Mouse (Mus musculus) myocyte (in vitro differentiated cells): Measurements from ENCODE around the gene Cwc25. TPM values are rescaled to one million over a fixed set of nuclear protein-coding genes. Genes with fewer than 3 reads are reported as not detected.

Source experiments
- H3K27me3 ChIP-seq: one replicate; pipeline ENCODE4 v1.6.1; 2011; ENCODE audit not compliant: control insufficient read depth, insufficient read depth, insufficient read length
- H3K36me3 ChIP-seq: one replicate; pipeline ENCODE4 v1.6.1; 2011; ENCODE audit not compliant: control insufficient read depth, insufficient read depth
- H3K4me2 ChIP-seq: one replicate; pipeline ENCODE4 v1.6.1; 2011; ENCODE audit warnings: low read depth, control low read depth
- H3K4me3 ChIP-seq: one replicate; pipeline ENCODE4 v1.5.1; 2011; ENCODE audit warnings: mild to moderate bottlenecking, control low read depth, moderate library complexity
- H3K79me2 ChIP-seq: one replicate; pipeline ENCODE4 v1.6.1; 2011; ENCODE audit not compliant: control insufficient read depth, insufficient read depth
- H3ac ChIP-seq: one replicate; pipeline ENCODE4 v1.6.1; 2011; ENCODE audit not compliant: control insufficient read depth, insufficient read length
- CEBPB ChIP-seq: IDR thresholded peaks from 2 replicates; pipeline ENCODE4 v1.6.1; 2011; ENCODE audit warnings: mild to moderate bottlenecking, moderate library complexity; ENCODE audit not compliant: poor library complexity, insufficient read depth, severe bottlenecking
- E2F4 ChIP-seq: IDR thresholded peaks from one replicate; pipeline ENCODE4 v1.6.1; 2011; ENCODE audit warnings: mild to moderate bottlenecking, control low read depth, moderate library complexity; ENCODE audit not compliant: insufficient read depth
- MAX ChIP-seq: IDR thresholded peaks from one replicate; pipeline ENCODE4 v1.6.1; 2011; ENCODE audit warnings: low read depth, mild to moderate bottlenecking, control low read depth
- MYOD1 ChIP-seq, 3 experiments: IDR thresholded peaks; one replicate each; pipeline ENCODE4 v1.6.1; 2011; ENCODE audit warnings: control low read depth in 2 of 3, low read depth in 2 of 3, mild to moderate bottlenecking in 2 of 3, moderate library complexity in 1 of 3; ENCODE audit not compliant: insufficient read length in 2 of 3, control insufficient read depth in 1 of 3
- MYOG ChIP-seq, 3 experiments: IDR thresholded peaks; one replicate each; pipeline ENCODE4 v1.6.1; 2011; ENCODE audit warnings: control low read depth in 2 of 3, low read depth in 2 of 3, mild to moderate bottlenecking in 2 of 3; ENCODE audit not compliant: insufficient read length in 2 of 3, control insufficient read depth in 1 of 3, insufficient read depth in 1 of 3
- POLR2A ChIP-seq: IDR thresholded peaks from one replicate; pipeline ENCODE4 v1.6.1; 2011; ENCODE audit warnings: low read depth, mild to moderate bottlenecking, control low read depth, moderate library complexity; ENCODE audit not compliant: insufficient read length
- POLR2AphosphoS2 ChIP-seq: IDR thresholded peaks from one replicate; pipeline ENCODE4 v1.6.1; 2011; ENCODE audit warnings: low read depth, control low read depth; ENCODE audit not compliant: insufficient read length
- REST ChIP-seq: IDR thresholded peaks from one replicate; pipeline ENCODE4 v1.6.1; 2011; ENCODE audit warnings: mild to moderate bottlenecking, control low read depth, moderate library complexity; ENCODE audit not compliant: insufficient read depth, insufficient read length
- SRF ChIP-seq: IDR thresholded peaks from one replicate; pipeline ENCODE4 v1.6.1; 2011; ENCODE audit warnings: low read depth; ENCODE audit not compliant: control insufficient read depth, insufficient read length
- TCF12 ChIP-seq: IDR thresholded peaks from one replicate; pipeline ENCODE4 v1.6.1; 2011; ENCODE audit warnings: mild to moderate bottlenecking, control low read depth; ENCODE audit not compliant: poor library complexity, insufficient read depth, severe bottlenecking
- TCF3 ChIP-seq: IDR thresholded peaks from one replicate; pipeline ENCODE4 v1.6.1; 2011; ENCODE audit warnings: low read depth, control low read depth; ENCODE audit not compliant: insufficient read length
- USF1 ChIP-seq: IDR thresholded peaks from one replicate; pipeline ENCODE4 v1.6.1; 2011; ENCODE audit warnings: low read depth, mild to moderate bottlenecking, control low read depth, moderate library complexity
- polyA plus RNA-seq: library from polyadenylated mRNA; unstranded; fragments of >200 nt; fragmentation: generic; extraction: Trizol; gene quantifications from one replicate; pipeline ENCODE4 v1.2.1, GENCODE M21; 2012; ENCODE audit warnings: missing spikeins

Cwc25 gene
- polyA plus RNA-seq, 1 experiment = 8.9 TPM

DNA sequence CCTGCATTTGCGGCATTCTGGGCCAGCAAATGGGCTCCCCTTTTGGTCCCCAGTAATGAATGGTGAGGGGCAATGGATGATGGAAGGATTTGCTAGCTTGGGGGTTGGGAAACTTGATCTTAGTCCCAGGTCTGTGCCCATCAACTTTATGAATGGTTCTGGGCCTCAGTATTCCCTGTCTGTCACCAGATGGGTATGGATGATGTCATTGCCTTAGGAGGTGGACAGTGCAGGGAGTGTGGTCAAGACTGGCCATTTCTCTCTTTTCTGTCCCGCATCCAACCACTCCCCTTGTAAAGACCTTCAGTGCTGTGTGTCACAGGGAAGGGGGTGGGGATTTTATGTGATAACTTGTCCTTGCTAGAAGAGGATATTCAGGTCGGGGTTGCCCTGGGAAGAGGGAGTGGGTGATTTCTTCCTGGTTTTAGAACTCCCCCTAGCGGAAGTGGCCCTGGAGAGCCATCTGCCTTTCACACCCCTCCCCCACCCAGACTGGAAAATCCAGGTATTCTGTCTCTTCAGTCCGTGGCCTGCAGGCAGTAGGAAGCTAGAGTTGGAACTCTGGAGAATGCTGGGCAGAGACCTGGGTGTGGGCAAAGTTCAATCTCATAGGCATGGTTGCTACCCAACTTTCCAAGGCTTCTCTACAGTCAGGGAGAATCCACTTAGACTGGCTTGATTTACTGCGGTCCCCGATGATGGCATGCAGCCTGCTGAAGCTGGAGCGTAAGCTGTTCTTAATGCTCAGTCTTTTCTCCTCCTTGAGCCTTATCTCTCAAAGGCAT lies 35.2 kb upstream of the Cwc25 start:
- TF ChIP-seq TCF12 (no peak), USF1 (no peak), MAX (no peak), MYOG (IDR thresholded peaks at IDR 0.05; ENCODE audit: control insufficient read depth in 1 of 3, insufficient read depth in 1 of 3, insufficient read length in 2 of 3, low read depth in 2 of 3) (no peak), POLR2AphosphoS2 (no peak), POLR2A (peak; percentile 16), SRF (no peak), TCF3 (no peak), CEBPB (0 out of 2 replicates have a peak, but pooled peaks have one; percentile 3), E2F4 (no peak), REST (no peak), MYOD1 (IDR thresholded peaks at IDR 0.05; ENCODE audit: control insufficient read depth in 1 of 3, insufficient read length in 2 of 3, low read depth in 2 of 3) (peak in 1 of 3 experiments; percentile 18)
- no peaks in the 10 kb centered on the region for H3K36me3 ChIP-seq
- H3K27me3 ChIP-seq = no peaks in the 10 kb centered on the region
- peaks cover 63% of the 10 kb centered on the region for H3K79me2 ChIP-seq
- peak overlapping the region; percentile 97 for H3K4me3 ChIP-seq
- H3K4me2 ChIP-seq = peak overlapping the region; percentile 79
- H3ac ChIP-seq = no peak overlapping the region

DNA sequence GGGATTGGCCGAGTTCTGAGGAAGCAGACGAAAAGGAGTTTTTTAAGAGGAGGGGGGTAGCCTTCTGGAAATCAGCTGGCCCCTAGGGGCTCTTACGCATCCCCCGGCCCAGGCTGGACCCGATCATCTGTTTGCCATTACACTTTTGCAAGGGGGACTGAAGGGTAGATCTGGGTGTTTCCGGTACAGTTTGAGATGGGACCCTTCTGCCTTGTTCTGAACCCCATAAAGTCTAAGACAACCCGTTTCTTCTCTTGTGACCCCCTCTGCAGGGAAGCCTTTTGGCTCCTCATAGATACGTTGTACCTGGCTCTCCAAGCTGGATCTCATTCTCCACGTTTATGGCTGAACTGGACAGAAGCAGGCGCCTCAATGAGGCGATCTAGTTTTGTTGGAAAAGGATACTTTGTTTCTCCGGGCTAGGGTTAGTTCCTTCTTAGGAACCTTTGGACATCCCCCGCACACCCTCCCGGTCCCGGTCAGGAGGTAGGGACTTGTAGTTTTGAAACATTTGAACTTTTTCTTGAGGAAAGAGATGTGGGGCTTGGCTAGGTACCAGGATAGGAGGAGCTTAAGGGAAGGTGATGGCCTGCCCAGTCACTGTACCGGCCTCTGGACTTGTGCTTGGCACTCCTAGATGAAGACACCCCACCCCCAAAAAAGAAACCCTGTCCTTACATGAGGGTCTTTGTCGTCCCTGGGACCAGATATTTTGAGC lies 34.5 kb upstream of the Cwc25 start:
- H3K79me2 ChIP-seq = peaks cover 55% of the 10 kb centered on the region
- no peak for TF ChIP-seq SRF
- TF ChIP-seq USF1 = no peak
- TF ChIP-seq MYOG (IDR thresholded peaks at IDR 0.05; ENCODE audit: control insufficient read depth in 1 of 3, insufficient read depth in 1 of 3, insufficient read length in 2 of 3, low read depth in 2 of 3) = no peak
- TF ChIP-seq E2F4 = no peak
- TF ChIP-seq CEBPB = no peak
- no peak for TF ChIP-seq TCF3
- no peak for TF ChIP-seq REST
- no peak for TF ChIP-seq TCF12
- TF ChIP-seq MYOD1 (IDR thresholded peaks at IDR 0.05; ENCODE audit: control insufficient read depth in 1 of 3, insufficient read length in 2 of 3, low read depth in 2 of 3) = no peak
- no peak for TF ChIP-seq POLR2AphosphoS2
- no peak for TF ChIP-seq MAX
- no peak for TF ChIP-seq POLR2A
- peak overlapping the region; percentile 97 for H3K4me3 ChIP-seq
- peak overlapping the region; percentile 79 for H3K4me2 ChIP-seq
- H3K36me3 ChIP-seq = no peaks in the 10 kb centered on the region
- H3K27me3 ChIP-seq = no peaks in the 10 kb centered on the region
- H3ac ChIP-seq = peak overlapping the region; percentile 39

DNA sequence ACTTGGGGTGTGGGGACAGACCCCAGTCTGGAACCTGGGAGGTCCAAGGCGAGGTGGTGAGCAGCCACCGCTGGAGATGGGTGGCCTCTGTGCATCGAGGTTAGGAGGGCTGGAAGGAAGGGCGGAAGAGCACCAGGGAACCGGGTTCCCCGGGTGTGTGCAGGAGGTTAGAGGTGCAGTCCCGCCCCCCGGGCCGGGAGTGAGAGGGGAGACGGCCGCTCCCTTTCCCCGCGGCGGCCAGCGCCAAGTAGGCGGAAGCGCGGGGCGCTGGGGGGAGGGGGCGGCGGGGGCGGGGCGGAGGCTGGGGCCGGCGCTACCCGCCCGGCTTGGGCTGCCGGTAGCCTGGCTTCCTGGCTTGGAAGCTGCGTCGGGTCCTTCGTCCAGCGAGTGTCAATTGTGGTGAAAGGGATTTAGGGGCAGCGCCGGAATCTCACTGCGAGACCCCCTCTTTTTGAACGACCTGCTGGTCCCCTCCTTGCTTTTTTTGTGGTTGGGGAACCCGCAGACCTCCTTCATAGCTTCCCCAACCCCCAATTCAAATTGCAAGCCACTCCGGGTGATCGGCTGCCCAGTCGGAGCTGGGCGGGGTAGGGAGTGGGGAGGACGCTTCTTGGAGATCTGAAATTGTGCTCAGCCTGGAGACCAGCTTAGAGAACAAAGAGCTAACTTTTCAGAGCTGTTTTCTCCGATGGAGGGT lies 33.8 kb upstream of the Cwc25 start:
- Histone ChIP-seq H3K4me2 (peak overlapping the region; percentile 79), H3K27me3 (no peaks in the 10 kb centered on the region), H3K4me3 (peak overlapping the region; percentile 97), H3ac (peak overlapping the region; percentile 39), H3K79me2 (peaks cover 48% of the 10 kb centered on the region), H3K36me3 (no peaks in the 10 kb centered on the region)
- TF ChIP-seq POLR2A (peak; percentile 75), TCF3 (no peak), MYOG (IDR thresholded peaks at IDR 0.05; ENCODE audit: control insufficient read depth in 1 of 3, insufficient read depth in 1 of 3, insufficient read length in 2 of 3, low read depth in 2 of 3) (no peak), MYOD1 (IDR thresholded peaks at IDR 0.05; ENCODE audit: control insufficient read depth in 1 of 3, insufficient read length in 2 of 3, low read depth in 2 of 3) (no peak), POLR2AphosphoS2 (peak; percentile 84)

DNA sequence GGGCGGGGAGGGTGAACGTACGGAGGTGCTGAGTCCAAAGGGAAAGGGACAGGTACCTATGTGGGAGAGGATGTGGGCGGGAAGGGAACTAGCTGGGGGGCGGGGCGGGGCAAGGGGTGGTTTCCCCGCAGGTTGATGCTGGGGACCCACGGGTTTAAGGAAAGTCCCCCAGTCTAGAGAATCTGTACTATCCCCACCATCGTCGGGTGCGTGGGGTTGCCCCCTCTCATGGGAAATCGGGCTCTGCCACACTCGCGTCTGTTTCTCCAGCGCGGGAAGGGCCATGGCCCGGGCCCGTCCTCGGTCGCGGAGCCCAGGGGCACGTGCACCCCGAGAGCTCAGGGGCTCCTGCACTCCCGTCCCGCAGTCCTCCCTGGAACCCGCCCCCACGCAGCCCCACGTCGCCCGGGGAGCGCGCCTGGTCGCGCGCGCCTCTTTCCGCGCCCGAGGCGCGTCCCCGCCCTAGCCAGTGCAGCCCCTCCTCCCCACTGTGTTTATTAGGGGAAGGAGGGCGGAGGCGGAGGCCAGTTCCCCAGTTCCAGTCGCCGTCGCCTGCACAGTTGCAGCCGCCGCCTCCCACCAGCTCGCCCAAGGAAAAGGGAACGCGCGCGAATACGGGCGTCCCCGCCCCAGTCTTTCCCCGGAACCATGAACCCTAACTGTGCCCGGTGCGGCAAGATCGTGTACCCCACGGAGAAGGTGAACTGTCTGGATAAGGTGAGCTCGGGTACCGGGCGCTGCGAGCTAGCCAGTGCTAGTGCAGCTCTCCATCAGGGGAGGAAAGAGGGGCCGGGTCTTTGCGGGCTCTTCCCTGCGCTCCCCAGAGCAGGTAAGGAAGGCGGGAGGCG lies 33.0 kb upstream of the Cwc25 start:
- peaks cover 40% of the 10 kb centered on the region for H3K79me2 ChIP-seq
- TF ChIP-seq REST = no peak
- peak; percentile 73 for TF ChIP-seq POLR2A
- TF ChIP-seq TCF3 = no peak
- TF ChIP-seq POLR2AphosphoS2 = peak; percentile 77
- no peaks in the 10 kb centered on the region for H3K27me3 ChIP-seq

More for the DNA sequence above, 33.0 kb upstream of the Cwc25 start:
- H3K36me3 ChIP-seq = no peaks in the 10 kb centered on the region
- H3K4me2 ChIP-seq = peak overlapping the region; percentile 80
- H3K4me3 ChIP-seq = peak overlapping the region; percentile 97
- H3ac ChIP-seq = peak overlapping the region; percentile 39
